Mouse (Mus musculus): ENCODE measurements around the gene Ccl17.

Ccl17 gene

GRCm38 (mm10) chr8:94789256-94789955, 20.8 kb upstream of the Ccl17 start:
- no peak for DNase-seq

DNA sequence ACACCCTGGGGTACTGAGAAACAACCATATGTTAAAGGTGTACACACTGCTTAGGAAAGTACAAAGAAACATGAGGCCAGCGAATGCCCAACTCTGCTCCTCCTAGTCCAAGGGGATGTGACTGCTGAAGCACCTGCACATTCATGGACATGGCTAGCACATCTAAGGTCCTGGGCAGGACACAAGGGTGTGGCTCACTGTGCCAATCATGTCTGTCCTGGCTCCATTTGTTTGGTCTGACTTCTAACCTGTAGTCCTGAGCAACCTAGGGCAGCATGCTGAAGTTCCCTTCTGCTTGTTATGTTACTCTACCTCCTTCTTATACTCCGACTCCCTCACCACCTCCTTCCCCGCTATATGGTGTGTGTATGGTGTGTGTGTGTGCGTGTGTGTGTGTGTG, 15.9 kb upstream of the Ccl17 start:
- no peak for DNase-seq

GRCm38 (mm10) chr8:94794782-94795181, 15.5 kb upstream of the Ccl17 start:
- no peak for DNase-seq

DNA sequence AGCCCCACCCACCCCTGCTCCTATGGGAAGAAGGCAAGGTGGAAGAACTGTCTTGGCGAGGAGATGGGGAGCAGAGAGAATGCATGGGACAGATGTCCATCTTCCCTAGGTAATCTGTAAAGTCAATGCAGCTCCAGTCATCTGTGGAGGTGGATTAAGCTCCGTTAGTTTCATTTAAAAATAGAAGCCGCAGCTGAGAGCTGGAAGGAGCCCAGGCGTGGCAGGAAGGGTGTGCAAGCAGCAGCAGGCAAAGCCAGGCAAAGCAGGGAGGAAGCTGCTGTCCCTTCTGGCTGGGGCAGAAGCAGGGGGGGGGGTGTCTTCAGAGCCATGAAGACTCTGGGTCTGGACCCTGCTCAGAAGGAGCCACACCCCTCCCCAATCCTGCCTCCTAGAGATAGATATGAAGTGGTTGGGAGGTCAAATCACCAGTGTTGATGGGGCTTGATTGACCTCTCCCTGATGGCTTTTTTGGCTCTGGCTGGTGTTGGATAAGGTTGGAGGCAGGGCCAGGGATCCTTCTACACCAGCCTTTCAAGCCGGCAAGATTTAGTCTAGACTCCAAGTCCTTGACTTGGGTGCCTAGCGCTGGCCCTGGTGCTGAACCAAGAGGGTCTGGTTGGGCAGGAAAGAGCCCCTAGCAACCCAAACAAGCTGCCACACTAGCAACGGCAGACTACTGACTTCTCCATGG, 9.8 kb upstream of the Ccl17 start:
- no peak for DNase-seq

- DNase-seq = peak; percentile 78
Measured at GRCm38 (mm10) chr8:94801293-94802095, 8.8 kb upstream of the Ccl17 start.

DNA sequence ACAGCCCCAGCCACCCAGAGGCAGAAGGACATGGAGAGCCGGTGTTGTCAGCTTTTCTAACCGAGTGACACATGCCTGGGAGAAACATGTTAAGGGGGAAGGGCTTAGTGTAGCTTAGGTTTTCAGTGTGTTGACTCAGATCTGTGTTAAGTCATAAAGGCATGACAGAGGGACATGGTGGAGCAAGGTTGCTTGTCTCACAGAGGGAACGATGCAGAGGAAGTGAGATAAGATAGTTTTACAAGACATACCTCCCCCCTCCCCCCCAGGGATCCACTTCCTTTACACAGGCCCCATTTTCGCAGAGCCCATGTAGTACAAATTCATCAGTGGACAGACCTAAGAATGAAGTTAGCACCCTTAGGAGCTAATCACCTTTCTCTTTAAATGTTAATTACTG, 7.9 kb upstream of the Ccl17 start:
- no peak for DNase-seq

- no peak for DNase-seq
Measured at GRCm38 (mm10) chr8:94803551-94803950, 6.7 kb upstream of the Ccl17 start.

DNA sequence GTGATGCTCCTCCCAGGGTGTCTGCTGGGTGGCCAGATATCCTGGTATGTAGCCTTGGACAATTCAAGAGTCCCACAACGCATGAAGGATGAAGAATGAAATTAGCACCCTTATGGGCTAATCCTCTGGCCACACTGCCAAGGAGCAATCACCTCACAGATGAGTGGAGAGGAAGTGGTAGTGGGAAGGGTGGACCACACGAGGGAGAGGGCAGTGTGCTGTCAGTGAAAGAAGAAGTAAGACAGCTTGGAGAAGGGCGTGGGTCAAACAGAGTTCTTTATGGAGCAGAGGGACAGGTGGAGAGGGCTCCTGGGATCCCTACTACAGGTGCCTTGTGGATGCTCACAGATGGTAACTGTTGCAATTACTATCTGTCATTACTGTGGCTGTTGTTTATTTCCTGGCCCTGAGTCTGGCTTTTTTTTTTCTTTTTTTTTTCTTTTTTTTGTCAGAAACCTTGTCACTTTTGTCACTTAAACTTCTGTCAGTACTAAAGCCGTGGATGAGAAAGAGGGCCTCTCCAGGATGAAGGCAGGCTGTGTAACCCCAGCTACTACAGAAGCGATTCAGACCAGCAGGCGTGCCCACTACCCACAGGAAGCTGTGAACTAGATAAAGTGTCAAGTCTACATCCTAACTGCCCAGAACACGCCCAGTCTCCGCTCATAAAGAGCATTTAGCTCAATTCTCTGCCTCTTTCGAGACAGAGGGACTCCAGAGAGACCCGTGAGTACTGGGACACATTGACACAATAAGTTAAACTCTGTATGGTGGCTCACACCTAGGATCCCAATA, 5.5 kb upstream of the Ccl17 start:
- no peak for DNase-seq

- DNase-seq = no peak
Measured at GRCm38 (mm10) chr8:94805811-94806210, 4.4 kb upstream of the Ccl17 start.

DNA sequence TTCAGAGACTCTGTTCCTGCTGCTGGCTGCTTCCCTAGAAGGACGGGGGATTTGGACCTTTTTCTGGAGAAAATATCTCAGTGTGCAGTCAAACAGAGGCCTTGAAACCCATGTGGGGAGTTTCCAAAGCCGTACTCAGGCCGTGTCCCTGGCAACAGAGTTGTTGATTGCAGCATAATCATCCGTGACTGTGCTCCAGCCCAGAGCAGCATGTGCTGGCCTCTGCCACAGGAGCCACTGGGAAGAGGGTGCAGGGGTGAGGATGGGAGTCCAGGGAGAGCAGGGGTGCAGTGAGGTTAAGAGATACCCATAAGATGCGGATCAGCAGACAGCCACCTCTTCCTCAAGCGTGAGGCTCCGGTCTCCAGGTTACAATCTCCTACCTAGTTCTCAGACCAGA, 2.7 kb upstream of the Ccl17 start:
- DNase-seq = no peak

DNA sequence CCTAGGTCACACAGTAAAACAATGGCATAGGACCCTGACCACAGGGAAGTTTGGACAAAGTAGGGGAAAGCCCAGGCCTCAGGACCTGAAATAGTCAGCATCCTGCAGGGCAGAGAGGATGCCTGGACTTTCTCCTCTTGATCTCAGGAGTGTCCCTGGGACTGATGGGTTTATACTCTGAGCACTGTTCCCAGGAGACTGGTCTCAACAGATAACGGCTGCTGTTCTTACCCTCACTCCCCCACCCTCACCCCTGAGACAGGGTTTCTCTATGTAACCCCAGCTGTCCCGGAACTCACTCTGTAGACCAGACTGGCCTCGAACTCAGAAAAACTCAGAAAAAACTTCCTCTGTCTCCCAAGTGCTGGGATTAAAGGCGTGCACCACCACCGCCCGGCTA, 1.9 kb upstream of the Ccl17 start:
- no peak for DNase-seq

DNA sequence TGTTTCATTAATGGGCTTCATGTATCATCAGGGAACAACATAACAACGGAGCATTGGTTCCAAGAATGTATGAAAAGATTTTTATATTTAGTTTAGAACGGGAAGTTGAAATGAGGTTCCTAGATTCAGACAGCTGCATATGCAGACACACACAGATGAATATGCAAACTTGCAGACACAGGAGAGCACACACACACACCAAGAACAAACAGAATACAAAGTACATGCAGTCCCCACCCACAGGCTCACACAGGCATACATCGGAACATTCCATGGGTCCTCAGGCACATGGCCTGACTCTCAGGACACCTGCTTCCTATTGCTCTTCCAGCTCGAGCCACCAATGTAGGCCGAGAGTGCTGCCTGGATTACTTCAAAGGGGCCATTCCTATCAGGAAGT, 602 bp downstream of the Ccl17 start:
- no peak for DNase-seq

DNA sequence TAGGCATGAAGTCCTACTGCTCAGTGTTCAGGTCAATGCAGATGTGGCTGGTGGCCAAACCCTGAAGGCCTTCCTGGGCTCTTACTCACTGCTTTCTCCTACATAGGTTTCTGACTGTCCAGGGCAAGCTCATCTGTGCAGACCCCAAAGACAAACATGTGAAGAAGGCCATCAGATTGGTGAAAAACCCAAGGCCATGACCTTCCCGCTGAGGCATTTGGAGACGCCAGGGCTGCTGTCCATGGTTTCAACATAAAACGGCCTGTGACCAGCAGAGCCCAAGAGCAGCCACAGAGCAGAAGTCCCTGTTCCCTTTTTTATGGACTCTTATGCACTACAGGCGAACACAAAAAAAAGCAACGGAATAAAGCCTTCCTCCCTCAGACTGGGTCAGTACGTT, 1.4 kb downstream of the Ccl17 start:
- DNase-seq = no peak

DNA sequence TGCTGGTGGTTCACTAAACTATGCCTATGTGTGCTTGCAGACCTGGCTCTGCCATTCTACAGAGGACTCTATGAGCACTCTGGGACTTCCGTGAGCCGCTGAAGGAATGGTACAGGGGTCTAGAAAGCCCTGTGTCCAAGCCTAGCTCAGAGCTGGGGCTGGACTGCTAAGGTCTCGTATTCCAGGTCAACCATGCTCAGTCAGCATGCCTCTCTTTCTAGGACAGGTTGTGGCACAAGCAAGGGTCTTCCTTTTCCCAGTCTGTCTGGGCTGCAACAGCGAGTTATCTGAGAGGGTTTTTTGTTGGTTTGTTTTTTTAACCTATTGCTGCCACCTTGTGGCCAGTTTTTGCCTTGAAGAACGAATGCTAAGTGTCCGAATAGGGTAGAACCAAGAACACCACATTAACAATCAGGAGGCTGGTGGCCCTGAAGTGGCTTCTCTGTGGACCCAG, 2.4 kb downstream of the Ccl17 start:
- DNase-seq = peak; percentile 97

DNA sequence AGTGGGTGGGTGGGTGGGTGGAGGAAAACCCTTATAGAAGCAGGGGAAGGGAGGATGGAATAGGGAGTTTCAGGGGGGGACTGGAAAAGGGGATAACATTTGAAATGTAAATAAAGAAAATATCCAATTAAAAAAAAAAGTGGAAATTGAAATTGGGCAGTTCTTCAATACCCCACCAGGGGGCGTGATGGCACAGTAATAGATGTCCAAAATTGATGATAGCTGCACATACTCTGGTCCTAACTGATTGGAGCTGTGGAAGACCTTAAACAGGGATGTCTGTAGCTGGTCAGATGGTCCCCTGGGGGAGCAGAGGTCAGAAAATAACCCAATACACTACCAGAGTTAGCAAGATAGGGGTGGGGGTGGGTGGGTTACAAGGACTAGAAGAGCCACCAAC, 4.3 kb downstream of the Ccl17 start:
- DNase-seq = peak; percentile 52

DNA sequence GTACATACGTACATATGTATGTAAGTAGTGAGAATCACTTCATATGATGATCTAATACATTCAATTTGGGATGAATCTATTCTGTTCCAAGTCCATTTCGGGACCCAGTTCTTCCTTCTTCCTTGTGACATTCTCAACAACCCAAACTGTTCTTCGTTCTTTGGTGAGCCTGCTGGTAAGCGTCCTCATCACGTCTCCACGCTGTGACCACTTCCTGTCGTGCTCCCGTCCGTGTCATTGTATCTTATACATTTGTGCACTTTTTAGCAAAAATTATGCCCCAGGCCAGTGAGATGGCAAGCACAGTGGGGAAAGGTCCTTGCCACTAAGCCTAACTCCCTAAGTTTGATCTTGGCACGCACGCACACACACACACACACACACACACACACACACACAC, 7.7 kb downstream of the Ccl17 start:
- DNase-seq = no peak

DNA sequence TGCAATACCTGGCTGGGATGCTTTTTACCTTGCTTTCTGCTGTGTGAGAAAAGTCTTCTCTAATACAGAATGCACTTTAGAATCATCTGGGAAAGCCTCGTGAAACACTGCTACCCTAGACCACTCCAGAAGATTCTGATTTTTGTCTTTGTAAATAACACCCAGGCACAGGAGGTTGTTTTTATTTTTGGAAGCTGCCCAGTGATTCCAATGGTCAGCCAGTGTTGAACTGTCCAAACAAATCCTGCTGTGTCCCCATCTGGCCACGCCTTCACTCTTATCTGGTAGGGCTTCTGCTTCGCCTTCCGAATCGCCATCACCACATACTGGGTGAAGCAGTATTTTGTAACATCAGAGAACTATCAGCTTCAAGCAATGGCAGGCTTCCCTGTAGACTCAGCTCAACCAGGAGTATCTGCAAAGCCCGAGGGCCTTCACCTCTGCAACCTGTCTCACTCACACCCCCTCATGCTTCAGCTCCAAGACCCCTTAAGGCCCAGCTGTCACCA, 9.5 kb downstream of the Ccl17 start:
- no peak for DNase-seq

GRCm38 (mm10) chr8:94820553-94820952, 10.3 kb downstream of the Ccl17 start:
- no peak for DNase-seq

DNA sequence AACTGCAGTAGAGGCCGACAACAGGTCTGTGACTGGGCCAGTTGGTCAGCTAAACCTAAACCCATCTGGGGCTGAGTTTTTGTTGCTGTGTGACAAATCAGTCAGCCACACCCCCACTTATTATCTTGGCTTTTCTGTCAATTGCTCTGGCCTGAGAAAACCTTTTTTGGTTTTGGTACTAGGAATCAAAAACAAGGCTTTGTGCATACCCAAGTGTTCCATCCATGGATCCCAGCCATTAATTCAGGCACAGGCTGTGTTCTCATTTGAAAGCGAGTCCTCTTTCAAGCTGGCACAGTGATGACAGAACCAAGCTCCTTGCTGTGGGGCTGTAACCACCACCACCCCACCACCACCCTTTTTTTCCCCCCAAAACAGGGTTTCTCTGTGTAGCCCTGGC, 11.1 kb downstream of the Ccl17 start:
- no peak for DNase-seq

- DNase-seq = peak; percentile 69
Measured at GRCm38 (mm10) chr8:94822637-94823560, 12.6 kb downstream of the Ccl17 start.

DNA sequence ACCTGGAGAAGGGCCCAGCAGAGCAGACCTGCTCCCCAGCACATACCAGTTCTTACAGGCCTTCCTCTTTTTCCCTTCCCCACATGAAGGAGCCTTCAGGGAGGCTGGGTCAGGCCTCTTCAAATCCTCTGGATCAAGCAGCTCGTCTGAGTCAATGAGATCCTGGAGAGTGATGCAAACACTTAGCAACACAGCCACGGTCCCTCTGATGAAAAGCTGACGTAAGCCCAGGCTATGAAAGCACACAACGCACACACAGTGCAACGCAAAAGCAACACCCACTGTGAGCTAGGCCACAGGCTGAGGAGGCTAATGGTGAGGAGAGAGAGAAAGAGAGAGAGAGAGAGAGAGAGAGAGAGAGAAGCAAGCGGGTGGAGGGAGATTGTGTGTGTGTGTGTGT, 14.9 kb downstream of the Ccl17 start:
- DNase-seq = no peak

DNA sequence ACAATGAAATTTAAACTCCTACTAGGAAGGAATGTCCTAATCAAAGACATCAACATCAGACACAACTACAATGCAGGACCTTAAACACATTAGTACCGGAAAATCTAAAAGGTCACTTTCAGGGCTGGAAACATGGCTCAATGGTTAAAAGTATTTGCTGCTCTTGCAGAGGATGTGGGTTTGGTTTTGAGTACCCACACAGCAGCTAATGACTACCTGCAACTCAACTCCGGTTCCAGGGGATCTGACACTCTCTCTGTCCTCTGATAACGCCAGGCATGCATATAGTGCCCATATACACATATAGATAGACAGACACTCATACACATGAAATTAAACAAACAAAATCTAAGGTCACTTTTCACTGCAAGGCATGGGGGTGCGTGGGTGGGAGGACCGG, 16.0 kb downstream of the Ccl17 start:
- no peak for DNase-seq
